Mouse (Mus musculus) CD4-positive, CD25-positive, alpha-beta regulatory T cell, adult 2 months (primary cell): ENCODE results near the gene Ccdc57.
"Not testable (repeated sequence)": the region's sequence is repeated elsewhere in the genome, so short reads cannot be mapped to it uniquely, and the experiment has no call there.

Experiments used
- DNase-seq: peaks from one replicate; pipeline ENCODE4 v3.0.0-alpha.2; 2012; ENCODE audit warnings: low read depth, low spot score

Ccdc57 gene

DNA sequence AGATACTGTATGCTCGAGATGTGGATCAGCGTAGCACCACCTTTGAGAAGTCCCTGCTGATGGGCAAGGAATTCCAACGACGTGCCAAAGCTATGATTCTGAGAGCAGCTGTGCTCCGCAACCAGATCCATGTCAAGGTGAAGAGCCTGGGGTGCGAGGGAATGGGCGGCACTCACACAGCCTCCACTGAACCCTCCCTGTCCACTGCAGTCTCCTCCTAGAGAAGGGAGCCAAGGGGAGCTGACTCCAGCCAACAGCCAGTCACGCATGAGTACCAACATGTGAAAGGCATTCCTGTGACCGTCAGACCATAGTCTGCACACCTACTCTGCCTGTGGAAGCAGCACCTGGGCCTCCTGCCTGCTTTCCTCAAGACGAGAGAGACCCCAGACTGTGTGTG, 144.2 kb downstream of the Ccdc57 start:
- DNase-seq: not testable (repeated sequence)

DNA sequence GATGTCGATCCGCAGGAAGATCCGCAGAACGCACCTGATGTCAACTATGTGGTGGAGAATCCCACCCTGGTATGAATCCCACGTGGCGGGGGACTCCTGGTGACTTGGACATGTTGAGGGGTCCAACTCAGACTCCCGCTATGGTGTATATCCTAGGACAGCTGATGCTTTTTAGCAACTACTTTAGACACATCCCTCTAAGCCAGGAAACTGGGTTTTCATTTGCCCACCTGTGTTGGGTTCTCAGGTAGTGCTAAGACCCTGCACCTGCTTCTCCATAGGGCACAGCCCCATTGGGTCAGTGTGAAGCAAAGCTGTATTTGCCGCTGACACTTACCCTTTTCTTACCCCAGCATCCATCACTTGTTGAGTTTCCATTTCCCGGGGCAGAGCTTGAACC, 147.5 kb downstream of the Ccdc57 start:
- DNase-seq: no peak

DNA sequence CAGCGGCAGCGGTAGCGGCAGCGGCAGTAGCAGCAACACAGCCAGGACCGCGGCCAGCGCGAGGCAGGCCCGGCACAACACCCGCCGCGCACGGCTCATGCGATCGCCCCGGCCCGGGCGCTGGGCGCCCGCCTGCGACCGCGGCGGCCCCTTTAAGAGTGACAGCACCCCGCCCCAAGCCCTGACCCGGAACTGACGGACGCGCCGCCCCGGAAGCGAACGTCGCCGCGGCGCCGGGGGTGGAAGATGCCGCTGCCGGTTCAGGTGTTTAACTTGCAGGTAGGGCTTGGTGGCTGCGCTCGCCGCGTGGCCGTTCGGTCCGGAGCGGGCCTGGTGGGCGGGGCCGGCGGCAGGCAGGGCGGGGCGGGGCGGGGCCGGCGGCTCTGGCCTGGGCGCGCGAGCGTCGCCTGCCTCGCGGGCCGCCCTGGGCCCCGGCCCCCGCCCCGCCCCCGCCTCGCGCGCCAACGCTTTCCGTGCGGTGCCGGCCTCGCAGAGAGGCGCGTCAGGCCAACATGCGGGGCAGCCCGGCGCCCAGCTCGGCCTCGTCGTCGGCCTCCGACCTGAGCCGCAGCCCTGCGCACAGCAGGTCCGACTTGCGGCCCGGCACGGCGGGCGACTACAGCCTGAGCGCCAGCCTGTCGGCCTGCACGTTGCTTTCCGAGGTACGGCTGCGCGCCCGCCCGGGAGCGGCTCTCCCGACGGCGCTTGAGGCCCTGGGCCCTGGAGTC, 148.4 kb downstream of the Ccdc57 start, which contains the start of the genes Rfng and Gps1:
TSS of gene Rfng (minus strand) at position 144 of the 728 bp plus-strand sequence.
TSS of gene Gps1 (plus strand) at position 209 of the 728 bp plus-strand sequence.
- DNase-seq: peak; percentile 86

DNA sequence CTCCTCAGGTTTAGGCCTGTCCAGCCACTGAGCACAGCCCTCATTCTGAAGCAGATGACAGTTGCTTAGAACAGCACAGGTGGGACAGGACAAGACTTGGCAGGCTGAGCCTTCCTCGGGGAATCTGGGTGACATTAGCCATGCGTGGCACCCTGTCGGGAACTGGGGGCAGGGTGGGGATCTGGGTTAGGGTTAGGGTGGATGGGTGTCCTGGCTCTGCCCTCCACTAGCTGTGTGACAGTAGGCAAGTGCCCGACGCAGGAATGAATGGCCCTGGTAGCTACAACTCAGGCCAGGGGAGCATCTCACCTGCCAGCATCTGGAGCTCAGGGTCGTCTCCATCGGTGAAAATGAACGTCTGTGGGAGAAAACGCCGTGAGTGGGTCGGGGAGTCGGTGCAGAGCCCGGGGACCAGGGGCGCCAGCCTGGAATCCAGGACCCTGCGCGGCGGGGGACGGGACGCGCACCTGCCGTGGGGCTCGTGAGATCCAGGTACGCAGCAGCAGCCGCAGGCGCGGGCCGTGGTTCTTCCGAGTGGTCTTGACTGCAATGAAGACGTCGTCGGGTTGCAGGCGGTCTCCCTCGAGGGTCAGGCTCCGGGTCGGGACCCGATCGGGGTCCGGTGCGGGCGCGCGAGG, 149.1 kb downstream of the Ccdc57 start:
- DNase-seq: no peak

DNA sequence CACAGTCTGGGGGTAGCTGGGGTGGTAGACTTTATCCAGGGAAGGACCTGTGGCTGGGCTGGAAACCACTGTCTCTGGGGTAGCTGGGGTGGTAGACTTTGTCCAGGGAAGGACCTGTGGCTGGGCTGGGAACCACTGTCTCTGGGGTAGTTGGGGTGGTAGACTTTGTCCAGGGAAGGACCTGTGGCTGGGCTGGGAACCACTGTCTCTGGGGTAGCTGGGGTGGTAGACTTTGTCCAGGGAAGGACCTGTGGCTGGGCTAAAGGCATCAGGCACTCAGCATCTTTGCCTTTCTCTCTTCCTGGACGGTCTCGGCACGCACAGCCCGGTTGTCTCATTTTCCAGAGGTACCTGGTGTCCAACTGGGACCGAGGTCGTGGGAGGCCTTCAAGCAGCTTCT, 151.3 kb downstream of the Ccdc57 start:
- DNase-seq: not testable (repeated sequence)

DNA sequence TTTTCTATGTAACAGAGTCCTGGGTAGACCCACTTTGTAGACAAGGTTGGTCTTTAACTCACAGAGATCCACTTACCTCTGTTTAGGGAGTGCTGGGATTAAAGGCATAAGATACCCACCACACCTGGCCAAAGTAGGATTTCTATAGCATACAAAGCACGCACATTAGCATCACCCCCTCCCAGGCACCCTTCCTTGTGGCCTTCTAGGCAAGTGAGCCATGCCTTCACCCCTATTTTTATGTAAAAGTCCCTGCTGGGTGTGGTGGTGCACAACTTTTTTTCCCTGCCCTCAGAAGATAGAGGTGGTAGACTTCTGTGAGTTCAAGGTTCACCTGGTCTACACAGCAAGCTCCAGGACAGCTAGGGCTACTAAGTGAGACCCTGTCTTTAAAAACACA, 152.8 kb downstream of the Ccdc57 start:
- no peak for DNase-seq

DNA sequence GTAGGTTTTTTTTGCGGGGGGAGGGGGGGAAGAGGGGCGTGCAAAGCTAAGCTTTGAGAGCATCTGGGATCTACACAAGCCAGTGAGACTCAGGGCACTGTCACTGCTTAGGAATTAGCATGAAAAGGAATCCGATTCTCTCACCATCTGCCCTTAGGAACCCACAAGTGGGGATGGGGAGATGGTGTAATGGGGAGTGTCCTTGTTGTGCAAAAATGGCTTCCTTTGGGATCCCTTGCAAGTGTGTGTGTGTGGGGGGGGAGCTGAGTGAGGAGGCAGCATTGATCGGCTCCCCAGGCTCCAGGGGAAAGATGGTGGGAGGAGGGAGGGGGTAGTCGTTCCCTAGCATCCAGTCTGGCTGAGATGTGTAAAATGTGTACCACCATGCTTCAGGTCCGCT, 155.5 kb downstream of the Ccdc57 start:
- no peak for DNase-seq
